ENCODE assay signal across 10 mouse cellular contexts in the genomic region with DNA sequence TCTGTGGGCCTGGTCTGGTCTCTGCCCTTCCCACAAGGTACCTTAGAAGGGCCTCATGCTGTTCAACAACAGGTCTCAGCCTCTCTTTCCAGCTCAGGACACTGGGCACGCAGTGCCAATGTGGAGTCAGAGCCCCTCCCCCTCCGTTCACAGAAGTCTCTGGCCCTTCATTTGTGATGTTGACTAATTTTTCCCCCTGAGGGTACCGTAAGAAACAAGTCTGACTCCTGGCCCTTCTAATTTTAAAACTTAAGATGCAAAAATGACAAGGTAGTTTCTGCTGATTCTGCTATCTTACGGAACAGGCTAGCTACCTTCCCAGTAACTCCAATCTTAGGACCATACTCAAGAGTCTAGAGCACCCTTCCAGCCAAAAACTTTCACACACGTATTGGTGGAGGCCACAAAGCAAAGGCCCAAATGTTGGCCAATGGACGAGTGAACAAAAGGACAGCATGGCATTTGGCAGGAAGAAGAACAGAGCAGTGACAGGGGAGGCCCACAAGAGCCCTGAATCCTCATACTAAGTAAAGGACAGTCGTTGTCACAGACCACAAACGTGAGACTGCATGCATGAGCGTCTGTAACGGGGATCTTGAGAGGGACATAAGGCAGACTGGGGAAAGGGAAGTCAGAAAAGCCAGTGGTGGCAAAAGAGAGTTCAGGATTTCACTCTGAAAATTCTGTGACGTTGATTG.
DNase-seq lines count a peak whose midpoint lies in the region; ATAC-seq and TF ChIP-seq lines count a peak whose summit lies in the region.
"Had no signal": no experiment of that assay in that cellular context is flagged by ENCODE, and none has a peak within 500 bp of the region (broad histone marks: within the 10 kb centered on the region; RNA-seq: fewer than 3 reads in every experiment).

No protein-coding gene starts in this region.

- no peak for ATAC-seq in forebrain, embryonic 11.5 days (replicated peaks; ENCODE audit: low FRiP score)
- ATAC-seq in forebrain, embryonic 16.5 days: no peak
- ATAC-seq in kidney, postnatal 0 days (replicated peaks; ENCODE audit: low FRiP score, low read depth): no peak
- no peak for ATAC-seq in erythroid progenitor cell, adult 5-6 weeks (replicated peaks; ENCODE audit: low FRiP score, poor library complexity, severe bottlenecking)

- no peaks in the 10 kb centered on the region for H3K9me3 ChIP-seq in forebrain, embryonic 11.5 days (ENCODE audit: control insufficient read depth, low read length)
- 0 out of 2 replicates have a peak, but pooled peaks cover 3% of the 10 kb centered on the region for H3K9me3 ChIP-seq in forebrain, embryonic 16.5 days (ENCODE audit: control insufficient read depth, low read length)
- no peaks in the 10 kb centered on the region for H3K9me3 ChIP-seq in kidney, postnatal 0 days (replicated peaks; ENCODE audit: low read length)
- no peaks in the 10 kb centered on the region for H3K9me3 ChIP-seq in limb, embryonic 10.5 days (replicated peaks)

- 77% methylated on average over 11 of the region's 11 CpGs for WGBS in forebrain, embryonic 11.5 days
- 59% methylated on average over 11 of the region's 11 CpGs for WGBS in forebrain, embryonic 16.5 days
- 52% methylated on average over 11 of the region's 11 CpGs for WGBS in kidney, postnatal 0 days
- 24% methylated on average over 11 of the region's 11 CpGs for WGBS in bone marrow, adult 2 months
- WGBS in limb, embryonic 10.5 days: 74% methylated on average over 11 of the region's 11 CpGs

- H3K9ac ChIP-seq in forebrain, embryonic 11.5 days (ENCODE audit: low read length): no peak overlapping the region
- H3K9ac ChIP-seq in forebrain, embryonic 16.5 days (replicated peaks; ENCODE audit: low read depth, low read length): no peak overlapping the region
- no peak overlapping the region for H3K9ac ChIP-seq in kidney, postnatal 0 days (ENCODE audit: low read depth, low read length)

- H3K4me1 ChIP-seq in forebrain, embryonic 11.5 days (replicated peaks; ENCODE audit: control insufficient read depth, insufficient read depth, low read length): peaks cover 9% of the 10 kb centered on the region; the same call in 1 of the 2 replicates
- H3K4me1 ChIP-seq in forebrain, embryonic 16.5 days (replicated peaks; ENCODE audit: control insufficient read depth, insufficient read depth, low read length): peaks cover 31% of the 10 kb centered on the region
- H3K4me1 ChIP-seq in kidney, postnatal 0 days (replicated peaks; ENCODE audit: insufficient read depth, low read length): peaks cover 36% of the 10 kb centered on the region
- H3K4me1 ChIP-seq in bone marrow, adult 2 months (ENCODE audit: control insufficient read depth, insufficient read depth, low read length): peaks cover 2% of the 10 kb centered on the region
- peaks cover 90% of the 10 kb centered on the region for H3K4me1 ChIP-seq in limb, embryonic 10.5 days

- no peak for TF ChIP-seq CTCF in kidney, postnatal 0 days (IDR thresholded peaks at IDR 0.05; ENCODE audit: low read depth)
- no peak for TF ChIP-seq CTCF in bone marrow, adult 2 months (IDR thresholded peaks at IDR 0.05; ENCODE audit: control insufficient read depth, insufficient read depth, low read length)

- H3K27ac ChIP-seq in forebrain, embryonic 11.5 days (ENCODE audit: low read depth, low read length): no peak overlapping the region
- H3K27ac ChIP-seq in forebrain, embryonic 16.5 days (ENCODE audit: low read length): no peak overlapping the region
- H3K27ac ChIP-seq in kidney, postnatal 0 days: peak overlapping the region; percentile 50; the same call in 1 of the 2 replicates
- peak overlapping the region; percentile 10 for H3K27ac ChIP-seq in bone marrow, adult 2 months (ENCODE audit: control insufficient read depth, insufficient read depth, low read depth, low read length, poor library complexity)
- peak overlapping the region; percentile 56; the same call in 1 of the 2 replicates for H3K27ac ChIP-seq in limb, embryonic 10.5 days
- H3K27ac ChIP-seq: macrophage had no signal

- H3K27me3 ChIP-seq in forebrain, embryonic 11.5 days (ENCODE audit: control insufficient read depth, insufficient read depth, low read length): no peaks in the 10 kb centered on the region
- no peaks in the 10 kb centered on the region for H3K27me3 ChIP-seq in forebrain, embryonic 16.5 days (replicated peaks; ENCODE audit: control insufficient read depth, insufficient read depth, low read length)
- no peaks in the 10 kb centered on the region for H3K27me3 ChIP-seq in kidney, postnatal 0 days (ENCODE audit: insufficient read depth, low read length)
- H3K27me3 ChIP-seq in limb, embryonic 10.5 days (ENCODE audit: low read depth, poor library complexity, severe bottlenecking): no peaks in the 10 kb centered on the region

- H3K4me3 ChIP-seq in forebrain, embryonic 11.5 days (ENCODE audit: low read depth, low read length): no peak overlapping the region
- no peak overlapping the region for H3K4me3 ChIP-seq in forebrain, embryonic 16.5 days (replicated peaks; ENCODE audit: low read length)
- no peak overlapping the region for H3K4me3 ChIP-seq in kidney, postnatal 0 days (replicated peaks; ENCODE audit: low read depth, low read length)
- H3K4me3 ChIP-seq in bone marrow, adult 2 months (replicated peaks; ENCODE audit: control insufficient read depth, low read depth, low read length): no peak overlapping the region
- no peak overlapping the region for H3K4me3 ChIP-seq in limb, embryonic 10.5 days

- peak; percentile 30 for DNase-seq in forebrain, embryonic 11.5 days (ENCODE audit: low spot score)
- DNase-seq in kidney, postnatal 0 days (ENCODE audit: low spot score): no peak
- DNase-seq in kidney, postnatal 14 days: no peak
- DNase-seq in limb, embryonic 10.5 days (ENCODE audit: low spot score): no peak
- no peak for DNase-seq in ovary, postnatal 10 days (ENCODE audit: low spot score)
- DNase-seq: gastrocnemius, postnatal 25 days had no signal

- no peaks in the 10 kb centered on the region for H3K36me3 ChIP-seq in forebrain, embryonic 11.5 days (ENCODE audit: control insufficient read depth, insufficient read depth, low read length)
- H3K36me3 ChIP-seq in forebrain, embryonic 16.5 days (ENCODE audit: control insufficient read depth, insufficient read depth): no peaks in the 10 kb centered on the region
- H3K36me3 ChIP-seq in kidney, postnatal 0 days (ENCODE audit: insufficient read depth, low read length): peaks cover 7% of the 10 kb centered on the region; the same call in 1 of the 2 replicates
- peaks cover 43% of the 10 kb centered on the region for H3K36me3 ChIP-seq in limb, embryonic 10.5 days

- no peak for TF ChIP-seq POLR2A in bone marrow, adult 2 months (IDR thresholded peaks at IDR 0.05; ENCODE audit: borderline replicate concordance, control insufficient read depth, low read depth, low read length)

- H3K4me2 ChIP-seq in forebrain, embryonic 11.5 days (ENCODE audit: low read depth, low read length, severe bottlenecking): no peak overlapping the region
- H3K4me2 ChIP-seq in forebrain, embryonic 16.5 days (ENCODE audit: low read length): no peak overlapping the region
- H3K4me2 ChIP-seq in kidney, postnatal 0 days (ENCODE audit: low read length): no peak overlapping the region

Comparison
In these comparisons a context has a peak if more than half of its experiments do, and no peak if none do; other contexts are left out.
1. H3K27ac ChIP-seq: peak in kidney, postnatal 0 days (single experiment), bone marrow, adult 2 months (single experiment) and limb, embryonic 10.5 days (single experiment); none in forebrain, embryonic 11.5 days (single experiment) and forebrain, embryonic 16.5 days (single experiment).